Mouse (Mus musculus) right cerebral cortex, postnatal 14 days (tissue): ENCODE results near the gene Pdlim3.

ENCODE experiments used
- DNase-seq: peaks from one replicate; pipeline ENCODE4 v3.0.0; 2022

Gene Pdlim3

DNA sequence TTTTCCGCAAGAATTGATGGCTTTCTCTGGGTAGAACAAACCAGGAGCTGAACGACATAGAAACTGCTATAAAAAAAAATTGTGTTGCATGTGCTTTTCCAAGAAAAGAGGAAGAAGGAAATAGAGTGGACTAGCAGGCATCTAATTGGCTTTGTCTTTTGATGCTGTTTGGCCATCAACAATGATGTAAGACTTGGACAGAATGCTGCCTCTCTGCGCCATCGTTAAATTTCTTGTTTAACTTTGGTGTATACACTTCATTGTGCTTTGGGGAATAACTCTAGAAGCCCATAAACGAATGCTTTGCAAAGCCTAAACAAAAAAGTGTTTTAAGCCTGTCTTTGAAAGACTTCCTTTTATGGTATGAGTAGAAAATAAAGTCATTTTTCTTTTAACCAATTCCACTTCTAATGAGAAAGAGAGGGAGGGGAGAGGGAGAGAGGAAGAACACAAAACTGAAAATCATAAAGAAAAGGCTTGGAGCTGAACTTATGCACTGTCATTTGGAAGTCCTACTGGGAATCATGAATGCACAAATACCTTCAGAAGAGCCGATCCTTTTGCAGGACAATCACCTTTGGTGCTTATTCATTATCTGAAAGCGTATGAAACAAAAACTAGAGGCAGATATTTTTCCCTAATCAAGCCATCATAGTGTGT, 20.5 kb downstream of the Pdlim3 start:
- no peak for DNase-seq

DNA sequence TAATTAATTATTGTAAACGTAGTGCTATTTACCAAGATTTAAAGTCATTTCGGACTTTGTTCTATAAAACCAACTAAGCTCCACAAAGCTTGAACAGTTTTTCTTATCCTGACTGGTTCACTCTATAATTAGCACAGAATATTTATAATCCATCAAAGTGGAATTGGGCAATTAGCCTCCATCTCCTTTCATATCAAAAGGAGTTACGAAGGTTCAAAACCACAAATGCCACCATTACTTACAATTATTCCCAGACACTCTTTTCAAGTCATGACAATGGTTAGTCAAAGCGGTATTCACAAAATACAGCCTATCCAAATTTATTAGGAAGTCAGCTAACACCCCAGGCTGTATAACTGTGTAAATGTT, 21.0 kb downstream of the Pdlim3 start:
- no peak for DNase-seq

DNA sequence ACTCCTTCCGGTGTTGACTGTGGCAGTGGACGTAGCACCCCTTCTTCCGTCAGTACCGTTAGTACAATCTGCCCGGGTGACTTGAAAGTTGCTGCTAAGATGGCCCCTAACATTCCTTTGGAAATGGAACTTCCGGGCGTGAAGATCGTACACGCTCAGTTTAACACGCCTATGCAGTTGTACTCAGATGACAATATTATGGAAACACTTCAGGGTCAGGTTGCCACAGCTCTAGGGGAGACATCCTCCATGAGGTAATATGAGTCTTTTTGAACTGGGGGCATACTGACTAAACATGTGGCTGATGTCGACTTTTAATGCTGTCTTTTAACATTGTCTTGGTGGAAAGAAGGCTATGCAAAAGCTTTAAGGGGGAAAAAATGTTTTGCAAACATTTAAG, 28.4 kb downstream of the Pdlim3 start:
- no peak for DNase-seq

DNA sequence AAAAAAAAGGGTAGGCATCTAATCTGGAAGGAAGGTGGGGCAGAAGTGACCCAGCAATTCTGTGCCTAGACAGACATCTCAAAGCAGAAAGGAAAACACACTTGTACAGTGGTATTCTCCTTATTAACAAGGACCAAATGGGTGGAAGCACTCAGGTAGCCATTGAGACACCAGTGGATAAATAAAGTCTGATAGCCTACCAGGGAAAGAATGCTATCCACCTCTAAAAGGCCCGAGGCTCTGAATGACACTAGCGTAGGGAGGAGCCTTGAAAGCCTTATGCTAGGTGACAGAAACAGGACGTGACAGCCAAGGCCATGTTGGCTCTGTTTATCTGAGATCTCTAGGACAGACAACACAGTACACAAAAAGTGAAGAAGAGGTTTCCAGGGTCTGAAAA, 31.2 kb downstream of the Pdlim3 start:
- DNase-seq: no peak

DNA sequence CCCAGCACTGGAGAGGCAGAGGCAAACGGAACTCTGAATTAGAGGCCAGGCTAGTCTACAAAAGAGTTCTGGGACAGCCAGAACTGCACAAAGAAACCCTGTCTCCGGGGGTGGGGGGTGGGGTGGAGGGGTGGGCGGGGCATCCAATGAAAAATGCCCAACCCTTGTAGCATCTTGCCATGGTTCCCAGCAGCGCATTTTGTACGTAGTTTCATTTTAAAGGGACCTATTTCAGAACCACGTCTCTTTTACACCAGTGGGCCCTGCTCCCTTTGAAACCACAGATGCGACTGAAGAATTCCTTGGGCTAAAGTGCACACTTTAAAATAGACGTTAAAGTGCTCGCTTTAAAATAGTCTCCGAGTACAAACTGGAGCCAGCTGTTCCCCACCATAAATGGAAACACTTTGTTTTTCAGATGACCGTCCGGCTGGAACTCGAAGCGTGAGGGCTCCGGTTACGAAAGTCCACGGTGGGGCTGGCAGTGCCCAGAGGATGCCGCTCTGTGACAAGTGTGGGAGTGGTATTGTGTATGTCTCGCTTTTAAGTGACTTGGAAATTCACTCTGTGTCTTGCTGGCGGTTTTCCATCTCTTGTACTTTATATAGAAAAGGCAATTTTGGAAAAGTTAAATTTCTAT, 31.9 kb downstream of the Pdlim3 start:
- no peak for DNase-seq

DNA sequence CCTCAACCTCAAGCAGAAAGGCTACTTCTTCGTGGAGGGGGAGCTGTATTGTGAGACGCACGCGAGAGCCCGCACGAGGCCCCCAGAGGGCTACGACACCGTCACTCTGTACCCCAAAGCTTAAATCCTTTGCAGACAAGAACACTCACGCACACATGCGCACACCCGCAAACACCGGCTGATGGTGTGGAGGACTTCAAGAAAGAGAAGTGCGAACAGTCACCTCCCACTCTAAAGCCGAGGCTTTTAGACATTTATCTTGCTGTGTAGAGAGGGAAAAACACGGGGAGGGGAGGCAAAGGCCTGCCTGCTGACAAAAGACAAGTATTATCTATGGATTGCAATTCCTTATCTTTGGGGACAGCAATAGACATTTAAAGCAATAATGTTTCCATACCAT, 33.6 kb downstream of the Pdlim3 start:
- DNase-seq: no peak

DNA sequence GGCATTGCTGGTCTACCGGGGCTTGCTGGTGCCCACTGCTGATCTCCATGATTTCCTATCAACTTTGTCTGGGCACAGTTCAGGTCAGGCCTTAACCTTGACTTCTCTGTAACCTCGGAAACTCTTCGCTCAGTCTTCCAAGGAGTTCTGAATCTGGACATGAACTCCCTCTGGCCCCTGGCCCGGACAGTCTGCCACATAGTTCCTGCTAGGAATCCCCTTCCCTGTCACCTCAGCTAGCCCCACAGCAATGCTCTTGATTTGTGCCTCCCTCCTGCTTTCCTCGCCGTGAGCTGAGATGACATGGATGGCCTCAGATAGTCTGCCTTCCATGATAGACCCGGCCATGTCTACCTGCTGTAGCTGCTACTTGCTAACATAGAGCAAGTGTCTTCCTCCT, 35.1 kb downstream of the Pdlim3 start:
- DNase-seq: no peak

DNA sequence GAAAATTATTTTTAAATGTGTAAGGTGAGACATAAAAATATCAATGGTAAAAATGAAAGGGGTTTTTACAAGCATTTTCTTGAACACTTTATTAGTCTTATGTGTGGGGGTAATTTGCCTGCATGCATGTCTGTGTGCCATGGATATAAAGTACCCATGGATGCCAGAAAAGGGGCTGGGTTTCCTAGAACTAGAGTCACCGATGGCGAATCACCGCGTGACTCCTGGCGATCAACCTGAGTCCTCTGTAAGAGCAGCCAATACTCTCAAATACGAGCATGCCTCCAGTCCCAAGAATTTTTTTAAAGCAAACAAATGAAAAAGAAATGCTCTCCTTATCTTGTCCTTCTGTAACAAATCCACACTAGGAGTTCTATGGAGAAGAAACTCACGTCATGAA, 36.9 kb downstream of the Pdlim3 start:
- no peak for DNase-seq

DNA sequence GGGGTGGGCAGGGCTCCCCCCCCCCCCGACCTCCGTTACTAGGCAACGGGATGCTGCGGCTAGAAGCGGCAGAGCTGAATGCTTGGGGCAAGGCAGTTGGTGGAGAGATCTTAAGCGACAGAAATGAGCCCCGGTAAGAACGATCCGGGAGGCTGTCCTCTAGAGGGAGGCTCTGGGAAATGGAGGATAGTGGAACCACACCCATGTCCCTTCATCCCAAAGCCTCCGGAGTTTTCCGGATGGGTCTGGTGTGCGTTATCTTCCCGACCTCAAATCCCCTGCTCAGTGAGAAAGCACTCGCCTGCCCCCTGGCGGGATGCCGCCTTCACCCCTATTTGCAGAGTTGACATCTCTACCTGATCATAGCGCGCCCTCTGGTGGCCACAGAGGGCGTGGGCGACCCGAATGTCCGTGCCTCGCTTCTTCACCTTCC, 49.3 kb downstream of the Pdlim3 start, which contains the start of gene Ccdc110:
Gene Ccdc110 (plus strand): TSS at position 38 of the 433 bp plus-strand sequence.
- peak; percentile 99 for DNase-seq

DNA sequence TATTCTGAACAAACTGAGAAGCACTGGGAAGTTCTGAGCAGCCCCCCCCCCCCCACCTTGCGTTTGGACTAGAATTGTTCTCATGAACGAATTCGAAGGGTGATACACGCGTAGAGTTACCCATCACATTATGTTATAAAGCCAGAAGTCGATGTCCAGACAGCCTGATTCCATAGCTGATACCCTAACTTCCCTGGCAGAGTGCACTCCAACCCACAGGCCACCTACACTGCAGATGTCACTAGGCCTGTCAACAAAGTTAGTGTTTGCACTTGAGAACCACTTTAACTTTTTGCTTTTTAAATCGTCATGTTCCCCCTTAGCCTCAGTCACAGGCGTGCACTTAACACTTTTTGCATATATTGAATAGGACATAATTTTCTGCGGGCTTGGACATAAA, 51.7 kb downstream of the Pdlim3 start:
- no peak for DNase-seq

DNA sequence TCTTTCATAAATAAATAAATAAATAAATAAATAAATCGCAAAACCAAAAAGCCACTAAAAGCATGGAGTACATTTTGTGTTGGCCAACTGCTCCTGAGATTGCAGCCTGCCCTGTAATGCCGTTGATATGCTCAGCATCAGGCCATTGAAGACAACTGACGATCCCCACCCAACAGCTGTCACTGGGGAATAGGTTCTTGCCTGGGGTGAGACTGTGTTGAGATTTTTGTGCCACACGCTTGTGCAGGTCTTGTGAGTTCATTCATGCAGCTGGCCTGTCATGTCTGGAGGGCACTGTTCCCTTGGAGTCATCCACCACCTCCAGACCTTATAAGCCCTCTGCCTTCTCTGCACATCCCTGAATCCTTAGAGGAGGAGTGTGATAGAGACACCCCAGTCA, 61.0 kb downstream of the Pdlim3 start:
- DNase-seq: no peak

DNA sequence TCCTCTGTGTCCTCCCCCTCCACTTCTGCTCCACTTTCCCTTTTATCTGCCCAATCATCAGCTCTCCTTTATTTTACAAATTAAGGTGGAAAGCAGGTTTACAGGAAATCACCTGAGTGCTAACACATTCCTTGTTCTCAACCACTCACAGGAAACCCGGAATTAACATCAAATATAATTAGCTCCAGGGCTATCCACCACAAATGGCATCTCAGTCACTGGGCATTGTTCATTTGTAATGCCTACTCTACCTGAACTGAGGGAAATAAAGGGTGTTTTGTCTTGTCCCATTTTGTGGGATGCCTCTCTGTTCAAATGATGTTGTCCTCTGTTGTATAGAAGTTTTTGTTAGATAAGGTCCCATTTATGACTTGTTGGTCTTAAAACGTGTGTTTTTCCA, 65.4 kb downstream of the Pdlim3 start:
- DNase-seq: no peak
